ENCODE assay signal across 10 mouse cellular contexts in the genomic region with DNA sequence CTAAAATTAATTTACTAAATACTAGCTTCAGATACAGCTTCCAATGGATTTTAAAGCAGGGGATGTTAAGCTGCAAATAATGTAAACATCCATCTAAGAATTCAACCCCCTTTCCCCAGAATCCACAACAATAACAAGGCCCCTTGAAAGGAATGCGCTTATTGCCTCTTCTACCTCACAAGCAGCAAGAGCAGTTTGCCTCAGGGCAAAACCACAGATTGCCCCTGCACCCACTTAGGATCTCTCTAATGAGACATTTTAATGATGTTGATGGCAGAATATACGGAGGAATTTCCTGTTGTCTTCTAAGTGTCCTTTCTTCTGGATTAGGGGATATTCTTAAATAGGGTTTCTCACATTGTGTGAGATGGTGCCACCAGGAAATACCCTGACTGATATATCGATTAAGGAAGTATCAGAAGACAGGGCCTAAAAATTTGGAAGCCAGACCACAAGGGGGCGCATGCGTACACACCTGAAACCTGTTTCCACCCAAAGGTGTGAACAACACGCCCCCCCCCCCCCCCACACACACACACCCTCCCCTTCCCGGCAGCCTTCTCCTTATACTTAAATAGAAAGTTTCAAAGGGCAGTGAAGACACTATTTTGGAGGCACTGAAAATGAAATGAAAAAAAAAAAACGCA. TPM values are rescaled to one million over a fixed set of nuclear protein-coding genes. Genes with fewer than 3 reads are reported as not detected.
DNase-seq lines count a peak whose midpoint lies in the region; ATAC-seq and TF ChIP-seq lines count a peak whose summit lies in the region.
"Had no signal": no experiment of that assay in that cellular context is flagged by ENCODE, and none has a peak within 500 bp of the region (broad histone marks: within the 10 kb centered on the region; RNA-seq: fewer than 3 reads in every experiment).

No protein-coding gene starts in this region.

- peak overlapping the region; percentile 34; the same call in 1 of the 2 replicates for H3K27ac ChIP-seq in heart, embryonic 15.5 days
- H3K27ac ChIP-seq in heart, embryonic 12.5 days (ENCODE audit: poor library complexity, severe bottlenecking) = no peak overlapping the region
- H3K27ac ChIP-seq in CH12.LX (ENCODE audit: insufficient read depth, low read depth) = no peak overlapping the region
- no peak overlapping the region for H3K27ac ChIP-seq in hindbrain, embryonic 11.5 days (ENCODE audit: low read depth, low read length)

- no peaks in the 10 kb centered on the region for H3K9me3 ChIP-seq in heart, embryonic 15.5 days (replicated peaks)
- H3K9me3 ChIP-seq in heart, embryonic 12.5 days (replicated peaks) = no peaks in the 10 kb centered on the region
- H3K9me3 ChIP-seq in CH12.LX (replicated peaks; ENCODE audit: low read length) = no peaks in the 10 kb centered on the region
- no peaks in the 10 kb centered on the region for H3K9me3 ChIP-seq in hindbrain, embryonic 11.5 days (ENCODE audit: control insufficient read depth, low read length)

- TF ChIP-seq RAD21 in CH12.LX (IDR thresholded peaks at IDR 0.05; ENCODE audit: low read depth, low read length) = peak; percentile 34

- no peaks in the 10 kb centered on the region for H3K27me3 ChIP-seq in heart, embryonic 15.5 days
- no peaks in the 10 kb centered on the region for H3K27me3 ChIP-seq in heart, embryonic 12.5 days (replicated peaks)
- no peaks in the 10 kb centered on the region for H3K27me3 ChIP-seq in CH12.LX (replicated peaks)
- H3K27me3 ChIP-seq in hindbrain, embryonic 11.5 days (ENCODE audit: control insufficient read depth, insufficient read depth, low read length) = no peaks in the 10 kb centered on the region

- TF ChIP-seq POLR2A in CH12.LX (IDR thresholded peaks at IDR 0.05; ENCODE audit: low read depth, low read length) = no peak

- TF ChIP-seq EP300 in CH12.LX (IDR thresholded peaks at IDR 0.05; ENCODE audit: low read length) = no peak

- H3K4me3 ChIP-seq in heart, embryonic 15.5 days = 0 out of 2 replicates have a peak overlapping the region, but pooled peaks have one; percentile 8
- no peak overlapping the region for H3K4me3 ChIP-seq in heart, embryonic 12.5 days
- H3K4me3 ChIP-seq in CH12.LX (replicated peaks in 1 of 3; ENCODE audit: low read depth in 2 of 3, low read length in 2 of 3, poor library complexity in 1 of 3) = no peak overlapping the region
- H3K4me3 ChIP-seq in hindbrain, embryonic 11.5 days (ENCODE audit: low read depth, low read length) = no peak overlapping the region

- no peak overlapping the region; the same call in 1 of the 2 replicates for H3K4me2 ChIP-seq in heart, embryonic 15.5 days
- H3K4me2 ChIP-seq in heart, embryonic 12.5 days = no peak overlapping the region
- H3K4me2 ChIP-seq in CH12.LX (ENCODE audit: insufficient read depth, low read depth, poor library complexity, severe bottlenecking) = no peak overlapping the region
- no peak overlapping the region for H3K4me2 ChIP-seq in hindbrain, embryonic 11.5 days (replicated peaks; ENCODE audit: low read depth, low read length)

- 63% methylated on average over 8 of the region's 8 CpGs for WGBS in heart, embryonic 15.5 days
- WGBS in heart, embryonic 12.5 days = 66% methylated on average over 8 of the region's 8 CpGs
- 64% methylated on average over 8 of the region's 8 CpGs for WGBS in hindbrain, embryonic 11.5 days

- TF ChIP-seq CTCF in CH12.LX (conservative IDR thresholded peaks at IDR 0.05 in 1 of 2, IDR thresholded peaks at IDR 0.05 in 1 of 2; ENCODE audit: low read depth in 2 of 2, low read length in 2 of 2) = peak; percentile 19 to 63; a peak in 2 of 4 replicates

- H3K4me1 ChIP-seq in heart, embryonic 15.5 days (replicated peaks) = no peaks in the 10 kb centered on the region
- H3K4me1 ChIP-seq in heart, embryonic 12.5 days (replicated peaks) = peaks cover 4% of the 10 kb centered on the region; the same call in 1 of the 2 replicates
- H3K4me1 ChIP-seq in CH12.LX (ENCODE audit: control insufficient read depth in 1 of 2, insufficient read depth in 2 of 2) = peaks cover 0 to 8% of the 10 kb centered on the region in 2 experiments; a peak in 1 of 4 replicates
- H3K4me1 ChIP-seq in hindbrain, embryonic 11.5 days (replicated peaks; ENCODE audit: control insufficient read depth, insufficient read depth, low read length) = no peaks in the 10 kb centered on the region

- in situ Hi-C loops in CH12.LX (cut with MboI; ENCODE audit: low pct_ligation_motif_present, low pct_unique_long_range_greater_than_20kb, low sequenced_read_pairs) = no loop called here

- no peak for ATAC-seq in heart, embryonic 15.5 days (replicated peaks; ENCODE audit: insufficient number of reproducible peaks, insufficient read depth, low FRiP score, low read depth)
- no peak for ATAC-seq in heart, embryonic 12.5 days (ENCODE audit: insufficient number of reproducible peaks, low FRiP score)
- no peak for ATAC-seq in hindbrain, embryonic 11.5 days (ENCODE audit: low FRiP score)

- H3K79me2 ChIP-seq in CH12.LX (replicated peaks; ENCODE audit: control insufficient read depth, extremely low read depth, insufficient read depth, poor library complexity, severe bottlenecking) = no peaks in the 10 kb centered on the region

- H3K9ac ChIP-seq in heart, embryonic 15.5 days = no peak overlapping the region
- no peak overlapping the region for H3K9ac ChIP-seq in heart, embryonic 12.5 days
- H3K9ac ChIP-seq in CH12.LX (ENCODE audit: insufficient read depth, low read depth) = no peak overlapping the region
- no peak overlapping the region for H3K9ac ChIP-seq in hindbrain, embryonic 11.5 days (ENCODE audit: low read depth, low read length)

- no peaks in the 10 kb centered on the region for H3K36me3 ChIP-seq in heart, embryonic 15.5 days
- no peaks in the 10 kb centered on the region for H3K36me3 ChIP-seq in heart, embryonic 12.5 days
- H3K36me3 ChIP-seq in CH12.LX (replicated peaks in 1 of 2; ENCODE audit: control insufficient read depth in 1 of 2, insufficient read depth in 1 of 2, low read length in 1 of 2) = no peaks in the 10 kb centered on the region
- H3K36me3 ChIP-seq in hindbrain, embryonic 11.5 days (ENCODE audit: control insufficient read depth, insufficient read depth, low read length) = no peaks in the 10 kb centered on the region

- dilution Hi-C loops in CH12.LX (cut with MboI; ENCODE audit: extremely low pct_ligation_motif_present, extremely low pct_unique_long_range_greater_than_20kb, low sequenced_read_pairs) = no loop called here

- DNase-seq in CH12.LX (ENCODE audit: extremely low read depth) = peak; percentile 42
- peak; percentile 41 to 59 for DNase-seq in cerebellum, adult 18-20 months
- DNase-seq in kidney, postnatal 10 days = peak; percentile 25
- DNase-seq in frontal cortex, postnatal 25 days (ENCODE audit: low spot score in 2 of 2) = no peak
- DNase-seq in gastrocnemius, adult 18-20 months (ENCODE audit: low spot score) = no peak
- DNase-seq in hindbrain, embryonic 11.5 days (ENCODE audit: low spot score) = no peak
- DNase-seq: thymus, adult 2 months had no signal

TF ChIP-seq in CH12.LX, 34 proteins besides CTCF, POLR2A, EP300 and RAD21:
- TF ChIP-seq SMC3 (IDR thresholded peaks at IDR 0.05; ENCODE audit: low read depth, low read length) (peak; percentile 70), CHD1 (IDR thresholded peaks at IDR 0.05; ENCODE audit: low read depth, low read length) (no peak), HCFC1 (IDR thresholded peaks at IDR 0.05; ENCODE audit: low read depth, low read length) (no peak)

RNA-seq across cellular contexts. Expression of a gene that starts 2.7 kb away (rescaled TPM):
- 125 and 126 TPM in 2 replicates for polyA plus RNA-seq in heart, embryonic 15.5 days (2015; fragmentation: Nextera tagmentation; extraction: Ambion mirVana)
- 87.6 and 99.5 TPM in 2 replicates for polyA plus RNA-seq in heart, embryonic 12.5 days (2016; fragmentation: Nextera tagmentation; extraction: Ambion mirVana)
- not detected in 2 replicates for total RNA-seq in CH12.LX (2012; rRNA removed)
- total RNA-seq in CH12.LX (2014; rRNA removed) = not detected in 2 replicates
- not detected in 2 replicates for polyA plus RNA-seq in CH12.LX (2012; ENCODE audit: insufficient read length, low read depth)
- total RNA-seq in gastrocnemius, adult 18-20 months (2021) = 10 to 100 TPM; 19.0 to 19.7 TPM
- 83.7 and 84.8 TPM in 2 replicates for polyA plus RNA-seq in hindbrain, embryonic 11.5 days (2014; fragmentation: Nextera tagmentation; extraction: Ambion mirVana)

RNA-seq across cellular contexts. Expression of a gene that starts 39.1 kb away (rescaled TPM):
- polyA plus RNA-seq in heart, embryonic 15.5 days (2015; fragmentation: Nextera tagmentation; extraction: Ambion mirVana) = 0.09 and 0.15 TPM in 2 replicates
- 0.17 TPM in 1 of 2 replicates, not detected in the other for polyA plus RNA-seq in heart, embryonic 12.5 days (2016; fragmentation: Nextera tagmentation; extraction: Ambion mirVana)
- not detected in 2 replicates for total RNA-seq in CH12.LX (2012; rRNA removed)
- not detected in 2 replicates for total RNA-seq in CH12.LX (2014; rRNA removed)
- not detected in 2 replicates for polyA plus RNA-seq in CH12.LX (2012; ENCODE audit: insufficient read length, low read depth)
- total RNA-seq in gastrocnemius, adult 18-20 months (2021) = 1 to 10 TPM in 1 of 2 experiments, under 1 TPM in 1; 0.98 to 5.8 TPM
- polyA plus RNA-seq in hindbrain, embryonic 11.5 days (2014; fragmentation: Nextera tagmentation; extraction: Ambion mirVana) = 0.43 TPM in 1 of 2 replicates, not detected in the other
- total RNA-seq: heart, postnatal 14 days had no signal
- polyA plus RNA-seq: thymus, adult 2 months had no signal

Comparison
In these comparisons a context has a peak if more than half of its experiments do, and no peak if none do; other contexts are left out.
1. DNase-seq: peak in CH12.LX (single experiment), cerebellum, adult 18-20 months (2 of 2) and kidney, postnatal 10 days (single experiment); none in frontal cortex, postnatal 25 days (0 of 2), gastrocnemius, adult 18-20 months (single experiment) and hindbrain, embryonic 11.5 days (single experiment).
2. RNA of a gene that starts 2.7 kb away (polyA plus RNA-seq): 125 to 126 TPM in heart, embryonic 15.5 days, 87.6 to 99.5 TPM in heart, embryonic 12.5 days and 83.7 to 84.8 TPM in hindbrain, embryonic 11.5 days; not detected in CH12.LX; every median in the first group is over 10 times any median in the second.